Mouse (Mus musculus) urinary bladder, postnatal 36 days (tissue): Measurements from ENCODE around the gene Rbms1.

Source experiments
- DNase-seq, 2 experiments: peaks; one replicate each; pipeline ENCODE4 v3.0.0; 2022; ENCODE audit warnings: low spot score in 2 of 2, mixed read lengths in 1 of 2

Rbms1 gene

GRCm38 (mm10) chr2:60712891-60713290 is 250.1 kb downstream of the Rbms1 start:
- no peak for DNase-seq

GRCm38 (mm10) chr2:60712483-60712882 is 250.5 kb downstream of the Rbms1 start:
- no peak for DNase-seq

- DNase-seq, result no peak
Observed at GRCm38 (mm10) chr2:60711098-60711880, 251.7 kb downstream of the Rbms1 start.

GRCm38 (mm10) chr2:60710317-60710716 is 252.7 kb downstream of the Rbms1 start:
- DNase-seq, result no peak

GRCm38 (mm10) chr2:60708671-60709070 is 254.3 kb downstream of the Rbms1 start:
- DNase-seq, result no peak

- DNase-seq, result no peak
Observed at GRCm38 (mm10) chr2:60706866-60707265, 256.1 kb downstream of the Rbms1 start.

- no peak for DNase-seq
Observed at GRCm38 (mm10) chr2:60705426-60705825, 257.6 kb downstream of the Rbms1 start.

GRCm38 (mm10) chr2:60703315-60703714 is 259.7 kb downstream of the Rbms1 start:
- DNase-seq, result peak; percentile 58 to 61

- DNase-seq, result no peak
Observed at GRCm38 (mm10) chr2:60700956-60701355, 262.0 kb downstream of the Rbms1 start.
